Mouse (Mus musculus) midbrain, postnatal 0 days (tissue): ENCODE results near the gene Ugt1a6a. TPM values are rescaled to one million over a fixed set of nuclear protein-coding genes. Genes with fewer than 3 reads are reported as not detected.

Experiments
- ATAC-seq: fragments of 200-750 bp; cut with Nextera tagmentation; 2 replicates; pipeline ENCODE4 v1.8.0; 2017; ENCODE audit warnings: moderate number of reproducible peaks, mild to moderate bottlenecking, moderate TSS enrichment, moderate library complexity; ENCODE audit not compliant: low FRiP score
- DNase-seq: peaks from one replicate; pipeline ENCODE4 v3.0.0-alpha.2; 2015; ENCODE audit warnings: low spot score
- H3K27ac ChIP-seq: fragments of 300-500 bp; sonication (generic); 2 replicates; pipeline ENCODE4 v1.5.1; 2014; ENCODE audit warnings: low read depth, mild to moderate bottlenecking, low read length, mixed read lengths
- H3K27me3 ChIP-seq: fragments of 300-500 bp; sonication (generic); 2 replicates; pipeline ENCODE4 v1.6.1; 2014; ENCODE audit warnings: low read length, control low read depth, mixed read lengths; ENCODE audit not compliant: insufficient read depth
- H3K36me3 ChIP-seq: fragments of 300-500 bp; sonication (generic); 2 replicates; pipeline ENCODE4 v1.6.1; 2014; ENCODE audit warnings: low read length, control low read depth, mixed read lengths; ENCODE audit not compliant: insufficient read depth
- H3K4me1 ChIP-seq: fragments of 300-500 bp; sonication (generic); 2 replicates; pipeline ENCODE4 v1.6.1; 2014; ENCODE audit warnings: mild to moderate bottlenecking, control low read depth, antibody characterized with exemption, low read length, mixed read lengths; ENCODE audit not compliant: insufficient read depth
- H3K4me2 ChIP-seq: fragments of 300-500 bp; sonication (generic); 2 replicates; pipeline ENCODE4 v1.6.1; 2014; ENCODE audit warnings: low read depth, mild to moderate bottlenecking, low read length, mixed read lengths; ENCODE audit not compliant: poor library complexity, severe bottlenecking
- H3K4me3 ChIP-seq: fragments of 300-500 bp; sonication (generic); 2 replicates; pipeline ENCODE4 v1.5.1; 2014; ENCODE audit warnings: low read depth, mild to moderate bottlenecking, low read length, moderate library complexity
- H3K9ac ChIP-seq: fragments of 300-500 bp; sonication (generic); replicated peaks from 2 replicates; pipeline ENCODE4 v1.6.1; 2014; ENCODE audit warnings: mild to moderate bottlenecking, low read length, moderate library complexity, mixed read lengths; ENCODE audit not compliant: poor library complexity, severe bottlenecking
- H3K9me3 ChIP-seq: fragments of 300-500 bp; sonication (generic); 2 replicates; pipeline ENCODE4 v1.6.1; 2016; ENCODE audit warnings: low read length, control low read depth
- CTCF ChIP-seq: IDR thresholded peaks from 2 replicates; pipeline ENCODE4 v1.5.1; 2016; ENCODE audit warnings: antibody characterized with exemption, mild to moderate bottlenecking
- WGBS: fragments of 180-500 bp; shearing (Covaris S2); extraction: QIAGEN DNeasy Blood & Tissue Kit; methylation state at CpG from one replicate; pipeline ENCODE4 v1.1.7; 2014; 5-methylcytosine and 5-hydroxymethylcytosine counted together
- polyA plus RNA-seq: library from polyadenylated mRNA; unstranded; fragments of >200 nt; fragmentation: Nextera tagmentation; extraction: Ambion mirVana; gene quantifications from 2 replicates; pipeline ENCODE4 v1.2.1, GENCODE M21; 2015
- total RNA-seq: library from RNA; depleted of rRNA; stranded (reverse); fragments of >200 nt; gene quantifications from 2 replicates; pipeline ENCODE4 v1.2.3, GENCODE M21; 2014

The Ugt1a6a gene
- total and polyA plus RNA-seq, 2 experiments from 2014 or later, result 2.3 to 3.8 TPM

DNA sequence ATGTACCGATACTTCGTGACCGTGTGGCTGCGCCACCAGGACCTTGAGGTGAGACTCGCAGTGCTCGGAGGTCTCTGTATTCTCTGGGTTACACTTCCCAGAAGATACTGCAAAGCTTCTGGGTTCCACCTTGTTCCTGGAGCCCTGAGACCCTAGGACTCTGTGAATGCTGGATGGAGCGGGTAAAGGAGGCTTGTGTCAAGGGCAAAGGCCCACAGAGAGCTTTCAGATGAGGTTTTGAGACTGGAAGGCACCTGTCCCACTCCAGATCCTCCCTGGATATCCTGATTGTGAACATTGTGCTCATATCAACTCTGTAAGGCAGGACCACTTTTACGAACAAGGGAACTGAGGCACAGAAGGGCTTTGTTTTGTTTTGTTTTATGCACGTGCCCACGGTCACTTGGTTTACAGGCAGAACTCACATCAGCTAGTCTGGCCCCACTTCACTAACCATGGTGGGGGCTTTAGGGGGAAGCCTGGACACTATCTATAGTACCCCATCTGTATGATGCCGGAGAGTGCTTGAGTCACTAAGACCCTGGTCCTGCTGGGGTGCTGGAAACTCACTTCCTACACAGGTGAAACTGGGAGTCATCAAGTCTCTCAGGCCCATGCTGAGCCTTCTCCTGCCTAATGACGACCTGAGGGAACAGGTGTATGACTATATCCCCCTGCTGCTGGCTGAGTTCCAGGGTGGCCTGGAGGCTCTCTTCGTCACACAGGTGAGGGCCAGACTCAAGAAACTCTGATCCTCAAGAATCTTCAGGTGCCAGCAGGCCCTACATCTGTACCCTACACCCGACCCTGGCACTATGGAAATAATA lies 99.0 kb downstream of the Ugt1a6a start:
- H3K9me3 ChIP-seq, result peaks cover 98% of the 10 kb centered on the region
- no peak for DNase-seq
- no peaks in the 10 kb centered on the region for H3K27me3 ChIP-seq
- no peak overlapping the region for H3K4me2 ChIP-seq
- ATAC-seq, result no peak
- TF ChIP-seq CTCF, result no peak
- no peak overlapping the region for H3K4me3 ChIP-seq
- 67% methylated on average over 14 of the region's 14 CpGs for WGBS
- H3K27ac ChIP-seq, result no peak overlapping the region
- no peaks in the 10 kb centered on the region for H3K4me1 ChIP-seq
- no peak overlapping the region for H3K9ac ChIP-seq
- H3K36me3 ChIP-seq, result no peaks in the 10 kb centered on the region

DNA sequence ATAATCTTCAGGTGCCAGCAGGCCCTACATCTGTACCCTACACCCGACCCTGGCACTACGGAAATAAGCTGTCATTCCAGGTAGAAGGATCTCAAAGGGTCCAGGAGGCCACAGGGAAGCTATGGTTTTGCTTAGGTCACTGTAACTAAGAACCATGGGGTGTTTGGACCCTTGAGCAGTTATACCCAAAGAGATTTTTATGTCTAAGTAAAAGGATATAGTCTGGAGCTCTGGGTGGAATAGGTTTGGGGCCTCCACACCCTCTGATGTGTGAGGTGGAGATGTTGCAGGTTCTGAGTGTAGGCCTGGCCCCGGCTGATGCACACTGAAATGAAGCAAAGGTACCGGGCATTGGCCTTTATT lies 99.6 kb downstream of the Ugt1a6a start:
- Histone ChIP-seq H3K9ac (no peak overlapping the region), H3K27ac (no peak overlapping the region), H3K4me3 (no peak overlapping the region), H3K4me2 (no peak overlapping the region), H3K9me3 (peaks cover 98% of the 10 kb centered on the region), H3K27me3 (no peaks in the 10 kb centered on the region), H3K4me1 (no peaks in the 10 kb centered on the region), H3K36me3 (no peaks in the 10 kb centered on the region)
- no peak for DNase-seq
- ATAC-seq, result no peak
- TF ChIP-seq CTCF, result no peak
- WGBS, result 62% methylated on average over 4 of the region's 4 CpGs

DNA sequence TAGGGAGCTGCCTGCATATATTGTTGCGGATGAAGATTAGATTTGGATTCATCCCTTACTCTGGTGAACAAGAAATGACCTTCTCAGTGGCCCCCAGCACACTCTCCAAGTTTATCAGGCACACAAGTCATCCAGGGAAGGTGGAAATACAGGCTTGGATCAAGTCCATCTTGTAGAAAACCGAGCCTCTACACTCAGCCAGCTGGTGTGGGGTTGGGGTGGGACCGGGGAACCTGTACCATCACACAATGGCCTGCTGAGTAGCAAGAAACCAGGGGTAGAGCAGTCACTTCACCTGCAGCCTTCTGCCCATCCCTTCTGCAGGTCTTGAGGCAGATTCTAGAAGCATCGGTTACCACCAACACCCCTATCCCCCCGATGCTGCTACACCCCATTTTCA lies 100.0 kb downstream of the Ugt1a6a start:
- Histone ChIP-seq H3K27me3 (no peaks in the 10 kb centered on the region), H3K4me3 (no peak overlapping the region), H3K36me3 (no peaks in the 10 kb centered on the region), H3K4me2 (no peak overlapping the region), H3K4me1 (no peaks in the 10 kb centered on the region), H3K9me3 (peaks cover 98% of the 10 kb centered on the region), H3K27ac (no peak overlapping the region), H3K9ac (no peak overlapping the region)
- no peak for DNase-seq
- TF ChIP-seq CTCF, result no peak
- no peak for ATAC-seq
- 41% methylated on average over 5 of the region's 5 CpGs for WGBS

DNA sequence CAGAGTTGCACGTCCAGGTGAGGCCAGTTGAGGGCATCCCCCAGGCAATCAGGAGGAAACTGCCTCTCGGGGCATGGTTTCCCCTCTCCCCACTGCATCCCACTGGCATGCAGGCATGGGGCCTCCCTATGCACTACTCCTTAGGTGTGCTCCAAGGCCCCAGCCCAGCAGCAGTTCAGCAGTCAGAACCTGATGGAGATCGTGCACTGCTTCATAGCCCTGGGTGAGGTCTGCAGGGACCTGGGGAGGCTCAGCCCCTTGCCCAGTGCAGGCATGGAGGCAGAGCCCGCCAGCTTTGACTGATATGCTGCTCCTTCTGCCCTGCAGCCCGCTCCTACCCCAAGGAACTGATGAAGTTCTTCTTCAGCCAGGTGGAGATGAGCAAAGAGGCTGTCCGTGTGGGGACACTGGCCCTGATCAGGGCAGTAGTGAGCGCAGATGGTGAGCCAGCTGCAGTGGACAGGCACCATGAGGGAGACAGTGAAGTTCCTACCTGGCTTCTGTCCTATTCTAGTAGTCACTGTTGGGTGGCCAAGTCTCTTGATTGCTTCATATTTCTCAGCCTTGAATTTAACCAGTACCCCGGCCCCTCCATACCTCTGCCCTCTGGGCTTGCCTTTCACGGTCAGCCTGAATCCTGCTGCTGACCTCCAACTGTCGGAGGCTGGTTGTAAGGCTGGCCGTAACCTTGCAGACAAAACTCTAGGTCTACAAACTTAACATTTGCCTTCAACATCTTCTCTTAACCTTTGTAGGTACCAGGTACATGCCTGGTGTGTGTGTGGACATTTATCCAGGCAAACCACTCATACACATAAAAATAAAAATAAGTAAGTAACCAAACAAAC lies 100.7 kb downstream of the Ugt1a6a start:
- peaks cover 98% of the 10 kb centered on the region for H3K9me3 ChIP-seq
- H3K36me3 ChIP-seq, result no peaks in the 10 kb centered on the region
- no peak overlapping the region for H3K4me2 ChIP-seq
- H3K27me3 ChIP-seq, result no peaks in the 10 kb centered on the region
- WGBS, result 63% methylated on average over 11 of the region's 11 CpGs
- TF ChIP-seq CTCF, result no peak
- no peaks in the 10 kb centered on the region for H3K4me1 ChIP-seq
- H3K27ac ChIP-seq, result no peak overlapping the region
- H3K9ac ChIP-seq, result no peak overlapping the region
- DNase-seq (no peak), ATAC-seq (peak; percentile 11)
- no peak overlapping the region for H3K4me3 ChIP-seq

DNA sequence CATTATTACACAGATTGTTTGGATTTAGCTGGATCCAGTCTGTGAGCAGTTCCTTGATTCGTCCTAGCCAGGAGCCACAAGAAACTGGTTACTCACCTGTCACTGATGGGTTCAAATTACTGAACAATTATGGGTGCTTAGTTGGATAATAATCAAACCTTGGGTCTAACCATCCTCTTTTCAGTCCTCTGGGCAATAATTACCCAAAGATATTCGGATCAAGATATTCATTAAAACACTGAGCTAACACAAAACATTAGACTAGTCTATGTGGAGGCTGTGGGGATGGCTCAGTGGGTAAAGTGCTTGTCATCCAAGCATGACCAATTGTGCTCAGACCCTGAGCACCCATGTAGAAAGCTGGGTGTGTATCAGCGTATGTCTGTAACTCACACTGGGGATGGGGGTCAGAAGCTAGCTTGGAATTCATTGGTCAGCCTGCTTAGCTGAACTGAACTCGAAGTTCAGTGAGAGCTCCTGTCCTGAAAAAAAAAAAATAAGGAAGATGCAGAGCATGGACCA lies 101.3 kb downstream of the Ugt1a6a start:
- no peaks in the 10 kb centered on the region for H3K36me3 ChIP-seq
- no peak overlapping the region for H3K4me3 ChIP-seq
- no peak for DNase-seq
- peaks cover 98% of the 10 kb centered on the region for H3K9me3 ChIP-seq
- no peaks in the 10 kb centered on the region for H3K4me1 ChIP-seq
- H3K27me3 ChIP-seq, result no peaks in the 10 kb centered on the region
- no peak overlapping the region for H3K27ac ChIP-seq
- H3K9ac ChIP-seq, result no peak overlapping the region
- no peak for ATAC-seq
- H3K4me2 ChIP-seq, result no peak overlapping the region
- WGBS, result 60% methylated on average over 4 of the region's 4 CpGs
- TF ChIP-seq CTCF, result no peak

DNA sequence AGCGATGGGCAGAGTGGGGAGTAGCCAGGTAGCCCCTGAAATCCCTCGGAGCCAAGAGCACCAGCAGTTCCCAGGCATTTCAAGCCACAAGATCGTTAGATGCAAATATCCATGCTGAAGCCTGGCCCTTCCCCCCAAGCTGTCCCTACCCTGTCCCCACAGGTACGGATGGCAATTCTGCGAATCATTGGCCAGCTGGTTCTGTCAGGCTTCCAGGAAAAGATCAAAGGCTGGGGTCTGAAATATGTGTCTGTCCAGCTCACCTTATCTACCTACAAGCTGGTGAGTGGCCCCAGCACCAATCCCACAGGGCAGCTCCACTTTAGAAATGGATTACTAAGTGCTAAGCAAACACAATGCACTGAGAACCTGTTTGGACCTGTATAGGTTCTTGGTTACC lies 102.7 kb downstream of the Ugt1a6a start:
- Histone ChIP-seq H3K9ac (no peak overlapping the region), H3K4me1 (no peaks in the 10 kb centered on the region), H3K27me3 (no peaks in the 10 kb centered on the region), H3K9me3 (peaks cover 97% of the 10 kb centered on the region), H3K4me2 (no peak overlapping the region), H3K36me3 (no peaks in the 10 kb centered on the region), H3K4me3 (no peak overlapping the region), H3K27ac (no peak overlapping the region)
- no peak for TF ChIP-seq CTCF
- no peak for ATAC-seq
- DNase-seq, result no peak
- WGBS, result 76% methylated on average over 5 of the region's 5 CpGs
